Mouse (Mus musculus) kidney, adult 2 months (tissue): ENCODE results near the gene Shank2. TPM values are rescaled to one million over a fixed set of nuclear protein-coding genes. Genes with fewer than 3 reads are reported as not detected.

ENCODE experiments used
- DNase-seq: peaks from one replicate; pipeline ENCODE4 v3.0.0; 2021
- H3K27ac ChIP-seq: fragments of 200-500 bp; 2 replicates; pipeline ENCODE4 v1.5.1; 2012; ENCODE audit warnings: low read depth, low read length, control low read depth, inconsistent platforms; ENCODE audit not compliant: insufficient read depth
- H3K27me3 ChIP-seq: fragments of 200-500 bp; replicated peaks from 2 replicates; pipeline ENCODE4 v1.6.1; 2012; ENCODE audit warnings: mild to moderate bottlenecking, moderate library complexity, low read length, inconsistent platforms; ENCODE audit not compliant: control insufficient read depth, insufficient read depth
- H3K36me3 ChIP-seq: fragments of 200-500 bp; 2 replicates; pipeline ENCODE4 v1.6.1; 2012; ENCODE audit warnings: mild to moderate bottlenecking, moderate library complexity, low read length, inconsistent platforms; ENCODE audit not compliant: control insufficient read depth, insufficient read depth
- H3K4me1 ChIP-seq: fragments of 200-500 bp; 2 replicates; pipeline ENCODE4 v1.6.1; 2011; ENCODE audit warnings: low read length; ENCODE audit not compliant: control insufficient read depth, insufficient read depth
- H3K4me3 ChIP-seq: fragments of 200-500 bp; 2 replicates; pipeline ENCODE4 v1.5.1; 2011; ENCODE audit warnings: mild to moderate bottlenecking, low read depth, low read length, control low read depth; ENCODE audit not compliant: insufficient read depth
- CTCF ChIP-seq: fragments of 200-500 bp; conservative IDR thresholded peaks from 2 replicates; pipeline ENCODE4 v1.5.1; 2011; ENCODE audit warnings: low read depth, mild to moderate bottlenecking, control low read depth, low read length, moderate library complexity, mixed read lengths; ENCODE audit not compliant: insufficient read depth, insufficient read length
- POLR2A ChIP-seq: fragments of 200-500 bp; IDR thresholded peaks from one replicate; pipeline ENCODE4 v1.6.1; 2011; ENCODE audit warnings: low read depth, low read length, control low read depth
- WGBS: fragments of 180-500 bp; shearing (Covaris S2); methylation state at CpG from one replicate; pipeline ENCODE4 v1.1.7; 2018; 5-methylcytosine and 5-hydroxymethylcytosine counted together
- polyA plus RNA-seq: library from polyadenylated mRNA; depleted of rRNA; stranded (reverse); fragments of >200 nt; gene quantifications from 2 replicates; pipeline ENCODE4 v1.2.3, GENCODE M21; 2012

Gene Shank2
- polyA plus RNA-seq, 1 experiment: 16.1 TPM

GRCm38 (mm10) chr7:144448186-144448585 lies 446.5 kb downstream of the Shank2 start:
- TF ChIP-seq POLR2A: no peak
- no peak for TF ChIP-seq CTCF
- DNase-seq: no peak
- Histone ChIP-seq H3K36me3 (peaks cover 2% of the 10 kb centered on the region), H3K4me3 (no peak overlapping the region), H3K4me1 (no peaks in the 10 kb centered on the region), H3K27me3 (no peaks in the 10 kb centered on the region), H3K27ac (no peak overlapping the region)
- 96% methylated on average over 1 of the region's 1 CpGs for WGBS

DNA sequence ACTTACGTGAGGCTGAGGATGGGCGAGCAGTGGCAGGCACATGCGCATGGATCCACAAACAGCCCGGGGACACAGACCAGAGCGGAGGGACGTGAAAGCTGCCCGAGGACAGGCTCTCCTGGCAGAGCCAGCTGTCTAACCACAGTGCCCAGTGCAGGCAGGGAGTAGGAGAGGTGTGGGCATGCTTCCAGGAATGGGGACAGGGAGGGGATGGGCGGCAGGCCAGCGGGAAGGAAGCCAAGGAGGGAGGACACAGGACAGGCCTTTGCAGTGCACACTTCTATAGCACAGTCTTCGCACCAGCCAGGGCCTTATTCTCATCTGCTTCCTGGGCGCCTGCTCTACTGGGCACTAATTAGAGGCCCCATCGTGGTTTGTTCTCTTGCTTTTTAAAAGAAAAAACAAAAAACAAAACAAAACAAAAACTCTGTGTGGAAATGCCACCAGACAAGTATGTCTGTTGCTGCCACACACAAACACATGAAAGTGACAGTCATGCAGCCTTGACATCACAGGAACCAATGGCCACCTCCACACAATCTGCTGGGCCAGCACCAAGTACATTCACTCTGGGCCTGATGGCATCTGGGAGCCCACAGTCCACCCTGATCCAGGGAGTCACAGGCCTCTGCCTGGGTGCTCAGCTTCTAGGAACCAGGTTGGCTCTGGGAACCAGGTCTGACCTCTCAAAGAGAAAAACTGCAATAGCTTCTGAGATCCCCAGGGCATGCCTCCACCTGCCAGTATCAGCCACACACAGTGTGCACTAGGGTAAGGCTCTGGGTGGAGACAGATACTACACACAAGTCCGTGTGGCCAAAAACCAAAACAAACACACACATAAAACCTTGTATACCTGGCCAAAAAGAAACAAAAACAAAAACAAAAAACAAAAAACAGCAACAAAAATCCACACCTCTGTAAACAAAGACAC lies 448.2 kb downstream of the Shank2 start:
- Histone ChIP-seq H3K27ac (no peak overlapping the region), H3K4me3 (no peak overlapping the region), H3K36me3 (peaks cover 2% of the 10 kb centered on the region), H3K4me1 (no peaks in the 10 kb centered on the region), H3K27me3 (no peaks in the 10 kb centered on the region)
- TF ChIP-seq CTCF: no peak
- TF ChIP-seq POLR2A: no peak
- WGBS: 67% methylated on average over 13 of the region's 13 CpGs
- peak; percentile 92 for DNase-seq

DNA sequence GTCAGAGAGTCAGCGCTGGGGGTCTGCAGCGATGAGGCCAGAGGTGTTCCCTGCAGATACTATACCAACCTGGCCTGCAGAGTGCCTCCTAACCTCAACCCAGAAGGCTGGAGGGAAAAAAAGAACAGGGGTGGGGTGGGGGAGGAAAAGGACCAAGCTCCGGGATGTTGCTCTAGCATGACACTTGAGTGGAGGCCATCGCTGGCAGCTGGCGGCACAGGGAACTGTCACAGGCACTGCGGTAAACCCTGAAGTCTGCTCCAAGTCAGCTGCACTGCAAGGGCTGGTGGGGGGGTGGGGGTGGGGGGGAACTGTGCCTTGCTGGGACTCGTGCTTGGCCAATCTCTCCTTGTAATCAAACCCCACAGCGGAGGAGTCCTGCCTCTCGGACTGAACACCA lies 448.9 kb downstream of the Shank2 start:
- Histone ChIP-seq H3K4me3 (no peak overlapping the region), H3K27ac (no peak overlapping the region), H3K36me3 (peaks cover 6% of the 10 kb centered on the region), H3K4me1 (no peaks in the 10 kb centered on the region), H3K27me3 (no peaks in the 10 kb centered on the region)
- no peak for DNase-seq
- TF ChIP-seq POLR2A (no peak), CTCF (no peak)
- WGBS: 85% methylated on average over 9 of the region's 9 CpGs

DNA sequence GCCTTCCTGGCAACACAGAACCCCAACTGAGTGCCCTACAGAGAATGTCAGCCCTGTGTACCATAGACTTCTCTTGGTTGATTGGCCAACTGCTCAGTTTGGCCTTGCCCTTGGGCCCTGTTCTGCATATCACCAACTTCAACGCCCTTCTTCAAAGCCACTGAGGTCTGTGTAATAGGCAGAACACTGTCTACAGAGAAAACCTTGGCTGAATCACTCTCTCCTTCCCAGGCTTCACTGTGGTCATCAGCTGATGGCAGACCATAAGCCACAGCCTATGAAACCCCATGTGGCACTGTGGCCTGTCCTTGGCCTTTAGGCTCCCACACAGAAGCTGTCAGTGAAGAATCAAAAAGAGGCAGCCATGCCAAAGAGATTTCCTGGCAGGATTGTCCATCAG lies 457.2 kb downstream of the Shank2 start:
- H3K27ac ChIP-seq: no peak overlapping the region
- H3K27me3 ChIP-seq: no peaks in the 10 kb centered on the region
- TF ChIP-seq POLR2A: no peak
- no peak overlapping the region for H3K4me3 ChIP-seq
- peaks cover 9% of the 10 kb centered on the region for H3K36me3 ChIP-seq
- WGBS: 77% methylated on average over 1 of the region's 1 CpGs
- DNase-seq: no peak
- H3K4me1 ChIP-seq: no peaks in the 10 kb centered on the region

DNA sequence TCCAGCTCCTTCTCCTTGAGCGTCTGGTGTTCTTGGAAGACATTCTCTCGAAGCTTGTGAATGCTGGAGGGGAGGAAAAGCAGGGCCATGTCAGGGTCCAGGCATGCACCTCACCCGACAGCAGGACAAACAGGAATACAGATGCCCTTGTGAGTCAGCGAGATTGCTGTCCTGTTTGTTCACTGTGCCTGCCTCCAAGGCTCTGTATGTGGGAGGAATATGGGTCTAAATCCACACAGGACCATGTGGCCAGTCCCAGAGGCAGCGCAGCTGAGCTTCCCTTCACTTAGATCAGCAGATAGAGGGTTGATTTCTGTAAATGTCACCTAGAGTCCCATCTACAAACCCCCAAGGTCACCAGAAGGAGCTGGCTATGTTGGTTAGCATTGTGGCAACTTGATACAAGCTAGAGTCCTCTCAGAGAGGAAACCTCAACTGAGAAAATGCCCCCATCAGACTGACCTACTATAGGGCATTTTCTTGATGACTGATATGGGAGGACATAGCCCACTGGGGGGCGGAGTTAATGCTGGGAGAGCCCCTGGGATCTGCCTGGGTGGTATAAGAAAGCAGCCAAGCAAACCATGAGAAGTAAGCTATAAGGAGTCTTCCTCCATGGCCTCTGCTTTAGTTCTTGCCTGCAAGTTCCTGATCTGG lies 459.6 kb downstream of the Shank2 start:
- Histone ChIP-seq H3K27me3 (no peaks in the 10 kb centered on the region), H3K36me3 (peaks cover 4% of the 10 kb centered on the region; the same call in 1 of the 2 replicates), H3K27ac (no peak overlapping the region), H3K4me3 (no peak overlapping the region), H3K4me1 (no peaks in the 10 kb centered on the region)
- DNase-seq: no peak
- no peak for TF ChIP-seq POLR2A
- TF ChIP-seq CTCF: no peak
- 94% methylated on average over 6 of the region's 6 CpGs for WGBS

GRCm38 (mm10) chr7:144462577-144462976 lies 460.8 kb downstream of the Shank2 start:
- WGBS: 77% methylated on average over 7 of the region's 7 CpGs
- H3K36me3 ChIP-seq: peaks cover 4% of the 10 kb centered on the region; the same call in 1 of the 2 replicates
- no peak for TF ChIP-seq CTCF
- TF ChIP-seq POLR2A: no peak
- no peaks in the 10 kb centered on the region for H3K4me1 ChIP-seq
- no peak overlapping the region for H3K4me3 ChIP-seq
- no peak for DNase-seq
- no peaks in the 10 kb centered on the region for H3K27me3 ChIP-seq
- H3K27ac ChIP-seq: no peak overlapping the region

GRCm38 (mm10) chr7:144468741-144469140 lies 467.0 kb downstream of the Shank2 start:
- Histone ChIP-seq H3K4me3 (no peak overlapping the region), H3K36me3 (no peaks in the 10 kb centered on the region), H3K27me3 (no peaks in the 10 kb centered on the region), H3K4me1 (peaks cover 10% of the 10 kb centered on the region; the same call in 1 of the 2 replicates), H3K27ac (no peak overlapping the region)
- no peak for TF ChIP-seq CTCF
- no peak for TF ChIP-seq POLR2A
- DNase-seq: peak; percentile 58
- 50% methylated on average over 5 of the region's 5 CpGs for WGBS
